Mouse (Mus musculus) megakaryocyte, adult 5-6 weeks (primary cell): Measurements from ENCODE around the gene Gm10073. TPM values are rescaled to one million over a fixed set of nuclear protein-coding genes. Genes with fewer than 3 reads are reported as not detected.

ENCODE experiments used
- total RNA-seq, 2 experiments: library from RNA; stranded (forward) in 1 of 2; stranded (reverse) in 1 of 2; fragments of 153-499, 151-499 nt in 1 of 2; fragments of 221-1000, 200-1000 nt in 1 of 2; gene quantifications; 2 replicates each; pipeline versions ENCODE4 v1.2.3 to v1.2.4; 2015 to 2017

The Gm10073 gene
- total RNA-seq, 2 experiments from 2014 or later, result 5.4 to 53.0 TPM

Other genes with a start within 250 kb of the Gm10073 start
- 0.09 and 0.16 TPM in 2 replicates for gene Smpd3, start 235.5 kb downstream of the Gm10073 start, total RNA-seq (2015)
- 0.07 and 0.24 TPM in 2 replicates for gene Smpd3, start 235.5 kb downstream of the Gm10073 start, total RNA-seq (2017)
- 7.7 and 7.8 TPM in 2 replicates for gene Zfp90, start 158.1 kb downstream of the Gm10073 start, total RNA-seq (2015)
- 8.4 and 12.0 TPM in 2 replicates for gene Zfp90, start 158.1 kb downstream of the Gm10073 start, total RNA-seq (2017)
- gene 6030452D12Rik, start 72.9 kb downstream of the Gm10073 start, total RNA-seq (2015), result not detected in 2 replicates
- gene 6030452D12Rik, start 72.9 kb downstream of the Gm10073 start, total RNA-seq (2017), result not detected in 2 replicates
- not detected in 2 replicates for gene Cdh3, start 62.6 kb downstream of the Gm10073 start, total RNA-seq (2015)
- not detected in 2 replicates for gene Cdh3, start 62.6 kb downstream of the Gm10073 start, total RNA-seq (2017)
- gene Cdh1, start 29.9 kb upstream of the Gm10073 start, total RNA-seq (2015), result 6.2 and 8.0 TPM in 2 replicates
- 5.2 and 7.0 TPM in 2 replicates for gene Cdh1, start 29.9 kb upstream of the Gm10073 start, total RNA-seq (2017)
- gene Tango6, start 109.6 kb upstream of the Gm10073 start, total RNA-seq (2015), result 2.5 and 3.5 TPM in 2 replicates
- gene Tango6, start 109.6 kb upstream of the Gm10073 start, total RNA-seq (2017), result 3.6 and 6.1 TPM in 2 replicates